Mouse (Mus musculus) liver, postnatal 0 days (tissue): ENCODE measurements at regions not wholly inside any gene's neighbourhood (a gene's known extent, or its start where the extent isn't known, plus 50 kb on each side); places are given as distances from the start of the nearest gene placed in this dataset.

Experiments used
- ATAC-seq: fragments of 200-750 bp; cut with Nextera tagmentation; 2 replicates; pipeline ENCODE4 v1.8.0; 2017; ENCODE audit warnings: mild to moderate bottlenecking, moderate library complexity
- DNase-seq: peaks from one replicate; pipeline ENCODE4 v3.0.0-alpha.2; 2016
- H3K27ac ChIP-seq: fragments of 300-500 bp; sonication (generic); 2 replicates; pipeline ENCODE4 v1.5.1; 2014; ENCODE audit warnings: antibody characterized with exemption, moderate library complexity, mild to moderate bottlenecking, low read depth
- H3K27me3 ChIP-seq: fragments of 300-500 bp; sonication (generic); 2 replicates; pipeline ENCODE4 v1.6.1; 2014; ENCODE audit warnings: low read length, control low read depth, mixed read lengths; ENCODE audit not compliant: insufficient read depth
- H3K36me3 ChIP-seq: fragments of 300-500 bp; sonication (generic); replicated peaks from 2 replicates; pipeline ENCODE4 v1.6.1; 2014; ENCODE audit warnings: mild to moderate bottlenecking, control low read depth, low read length, moderate library complexity, mixed read lengths; ENCODE audit not compliant: insufficient read depth
- H3K4me1 ChIP-seq: fragments of 300-500 bp; sonication (generic); 2 replicates; pipeline ENCODE4 v1.6.1; 2014; ENCODE audit warnings: antibody characterized with exemption, mild to moderate bottlenecking, control low read depth; ENCODE audit not compliant: insufficient read depth
- H3K4me2 ChIP-seq: fragments of 300-500 bp; sonication (generic); 2 replicates; pipeline ENCODE4 v1.6.1; 2014; ENCODE audit warnings: low read depth, mild to moderate bottlenecking, low read length, moderate library complexity, mixed read lengths
- H3K4me3 ChIP-seq: fragments of 300-500 bp; sonication (generic); 2 replicates; pipeline ENCODE4 v1.5.1; 2014; ENCODE audit warnings: low read depth, low read length
- H3K9ac ChIP-seq: fragments of 300-500 bp; sonication (generic); replicated peaks from 2 replicates; pipeline ENCODE4 v1.6.1; 2014; ENCODE audit warnings: mild to moderate bottlenecking, moderate library complexity
- H3K9me3 ChIP-seq: fragments of 300-500 bp; sonication (generic); 2 replicates; pipeline ENCODE4 v1.6.1; 2016; ENCODE audit warnings: mild to moderate bottlenecking, control low read depth, low read length, mixed read lengths
- CTCF ChIP-seq: sonication (generic); IDR thresholded peaks from 2 replicates; pipeline ENCODE4 v1.5.1; 2016; ENCODE audit warnings: antibody characterized with exemption, low read depth
- EP300 ChIP-seq: IDR thresholded peaks from 2 replicates; pipeline ENCODE4 v1.6.1; 2016; ENCODE audit warnings: antibody characterized with exemption, low read depth, mild to moderate bottlenecking
- WGBS: fragments of 180-500 bp; shearing (Covaris S2); extraction: QIAGEN DNeasy Blood & Tissue Kit; methylation state at CpG from one replicate; pipeline ENCODE4 v1.1.7; 2014; ENCODE audit not compliant: insufficient replicate concordance; 5-methylcytosine and 5-hydroxymethylcytosine counted together

- DNase-seq, result no peak
These were observed 282.1 kb upstream of the Id2 start for GRCm38 (mm10) chr12:25379016-25379415.

DNA sequence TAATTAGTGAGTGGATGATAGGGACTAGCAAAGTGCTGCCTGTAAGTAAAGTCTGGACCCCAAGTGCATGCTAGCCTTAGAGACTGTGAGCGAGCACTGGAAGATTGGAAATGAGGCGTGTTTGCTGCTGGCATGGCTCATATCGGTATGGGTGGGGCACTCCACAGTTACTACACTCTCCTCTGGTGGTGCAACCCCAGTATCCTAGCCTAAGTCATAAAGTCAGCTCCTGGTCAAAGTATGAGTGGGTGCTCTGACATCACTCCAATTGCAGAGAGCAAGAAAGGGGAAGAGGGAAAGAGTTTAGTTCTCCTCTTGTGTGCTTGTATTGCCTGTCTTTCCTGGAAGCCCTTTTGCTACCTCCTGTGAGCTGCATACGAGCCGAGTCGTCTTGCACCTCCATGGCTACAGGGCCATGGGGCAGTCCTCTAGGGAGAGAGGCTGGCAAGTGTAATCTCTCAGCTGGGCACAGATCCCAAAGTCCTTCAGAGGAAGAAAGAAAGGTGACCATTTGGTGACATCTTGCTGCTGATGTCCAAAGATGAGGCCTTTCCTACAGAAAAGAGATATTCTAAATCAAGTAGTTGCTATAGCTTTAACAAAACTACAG, 281.2 kb upstream of the Id2 start:
- H3K27me3 ChIP-seq, result no peaks in the 10 kb centered on the region
- no peak overlapping the region for H3K4me2 ChIP-seq
- H3K36me3 ChIP-seq, result no peaks in the 10 kb centered on the region
- H3K9me3 ChIP-seq, result no peaks in the 10 kb centered on the region
- whole genome bisulfite sequencing, result 55% methylated on average over 6 of the region's 6 CpGs
- ATAC-seq (peak; percentile 33; the same call in 1 of the 2 replicates), DNase-seq (peak; percentile 23)
- H3K27ac ChIP-seq, result no peak overlapping the region
- TF ChIP-seq CTCF (no peak), EP300 (no peak)
- H3K4me1 ChIP-seq, result no peaks in the 10 kb centered on the region; the same call in 1 of the 2 replicates
- no peak overlapping the region for H3K9ac ChIP-seq
- no peak overlapping the region for H3K4me3 ChIP-seq

More at GRCm38 (mm10) chr12:25379016-25379415, 282.1 kb upstream of the Id2 start:
- no peak for TF ChIP-seq CTCF
- no peak for TF ChIP-seq EP300
- H3K9ac ChIP-seq, result no peak overlapping the region
- H3K36me3 ChIP-seq, result no peaks in the 10 kb centered on the region
- no peak overlapping the region for H3K27ac ChIP-seq
- no peaks in the 10 kb centered on the region for H3K27me3 ChIP-seq
- no peak overlapping the region for H3K4me2 ChIP-seq
- ATAC-seq, result no peak
- WGBS, result 80% methylated on average over 9 of the region's 9 CpGs
- H3K4me3 ChIP-seq, result no peak overlapping the region
- no peaks in the 10 kb centered on the region; the same call in 1 of the 2 replicates for H3K4me1 ChIP-seq
- H3K9me3 ChIP-seq, result no peaks in the 10 kb centered on the region

DNA sequence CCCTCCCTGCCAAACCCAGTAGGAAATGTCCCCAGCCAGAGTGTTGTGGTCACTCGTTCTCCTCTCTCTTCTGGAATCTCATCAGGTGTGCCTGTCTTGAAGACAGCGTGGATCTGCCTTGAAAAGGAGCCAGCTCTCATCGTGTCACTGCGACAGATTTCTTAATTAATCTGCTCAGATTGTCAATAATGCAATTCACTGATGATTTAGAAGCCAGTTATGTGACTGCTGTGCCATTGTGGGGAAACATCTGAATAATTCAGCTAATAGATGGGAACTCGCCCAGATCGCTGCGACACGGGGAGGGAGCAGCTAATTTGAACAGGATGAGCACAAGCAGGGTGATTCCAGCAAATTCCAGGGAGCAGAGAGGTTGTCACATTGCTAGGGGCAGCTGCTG, 279.5 kb upstream of the Id2 start:
- H3K36me3 ChIP-seq, result no peaks in the 10 kb centered on the region
- DNase-seq (no peak), ATAC-seq (no peak)
- no peaks in the 10 kb centered on the region for H3K27me3 ChIP-seq
- no peak overlapping the region for H3K27ac ChIP-seq
- H3K4me3 ChIP-seq, result no peak overlapping the region
- H3K4me2 ChIP-seq, result no peak overlapping the region
- TF ChIP-seq CTCF, result no peak
- no peak for TF ChIP-seq EP300
- no peaks in the 10 kb centered on the region for H3K4me1 ChIP-seq
- no peaks in the 10 kb centered on the region for H3K9me3 ChIP-seq
- WGBS, result 71% methylated on average over 8 of the region's 8 CpGs
- H3K9ac ChIP-seq, result no peak overlapping the region

DNA sequence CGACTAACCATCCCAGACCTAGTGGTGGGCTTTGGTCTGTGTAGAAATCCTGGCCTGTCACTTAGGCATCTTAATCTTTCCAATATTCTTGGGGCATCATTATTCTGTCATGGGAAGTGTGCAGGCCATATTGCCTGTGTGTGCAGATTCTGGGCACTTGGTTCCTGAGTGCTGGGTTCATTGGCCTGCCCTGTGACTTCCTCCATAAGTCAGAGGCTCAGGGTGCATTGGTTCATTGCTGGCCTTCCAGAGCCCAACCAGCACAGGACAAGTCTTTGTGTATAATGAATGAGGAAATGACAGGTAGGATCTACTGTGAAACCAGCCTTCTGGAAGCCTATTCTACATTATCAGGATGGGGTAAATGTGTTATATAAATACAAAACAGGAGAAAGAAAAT, 270.6 kb upstream of the Id2 start:
- H3K36me3 ChIP-seq, result no peaks in the 10 kb centered on the region
- TF ChIP-seq EP300, result no peak
- no peak for TF ChIP-seq CTCF
- no peak overlapping the region for H3K4me3 ChIP-seq
- 70% methylated on average over 1 of the region's 1 CpGs for WGBS
- DNase-seq (no peak), ATAC-seq (no peak)
- H3K4me1 ChIP-seq, result no peaks in the 10 kb centered on the region
- H3K27me3 ChIP-seq, result no peaks in the 10 kb centered on the region
- H3K9me3 ChIP-seq, result no peaks in the 10 kb centered on the region
- H3K9ac ChIP-seq, result no peak overlapping the region
- no peak overlapping the region for H3K27ac ChIP-seq
- H3K4me2 ChIP-seq, result no peak overlapping the region

- Histone ChIP-seq H3K4me3 (no peak overlapping the region), H3K27ac (no peak overlapping the region), H3K4me2 (no peak overlapping the region), H3K9ac (no peak overlapping the region), H3K9me3 (no peaks in the 10 kb centered on the region), H3K27me3 (no peaks in the 10 kb centered on the region), H3K36me3 (no peaks in the 10 kb centered on the region), H3K4me1 (no peaks in the 10 kb centered on the region)
- TF ChIP-seq EP300 (no peak), CTCF (no peak)
- DNase-seq (no peak), ATAC-seq (no peak)
- 62% methylated on average over 3 of the region's 3 CpGs for WGBS
These were observed 268.8 kb upstream of the Id2 start for GRCm38 (mm10) chr12:25365600-25366267.

DNA sequence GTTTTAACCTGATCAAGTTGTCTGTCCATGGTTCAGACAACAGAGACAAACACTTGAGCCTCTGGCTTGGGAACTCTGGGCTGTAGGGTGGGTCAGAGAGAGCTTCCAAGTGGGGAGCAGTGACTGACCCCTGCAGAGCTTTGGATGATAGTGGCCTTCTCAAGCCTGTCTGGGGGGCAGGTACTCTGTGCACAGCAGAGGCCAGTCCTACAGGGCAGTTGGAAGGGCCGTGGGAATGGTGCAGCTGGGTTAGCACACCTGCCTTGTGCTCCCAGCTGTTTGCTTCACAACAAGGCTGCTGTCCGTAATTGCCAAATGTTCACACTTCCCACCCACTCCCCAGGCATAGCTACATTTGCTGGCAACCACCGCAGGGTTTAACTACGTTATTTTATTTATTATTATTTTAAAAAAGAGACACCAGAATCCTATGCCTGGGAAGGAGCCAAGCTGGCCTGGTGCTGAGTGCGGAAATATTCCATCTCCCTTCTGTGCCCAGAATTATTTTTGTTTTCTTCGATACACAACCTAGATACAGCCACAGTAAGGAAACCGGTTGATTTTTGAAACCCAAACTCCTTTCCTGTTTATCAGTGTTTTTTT, 268.1 kb upstream of the Id2 start:
- TF ChIP-seq EP300 (no peak), CTCF (no peak)
- Histone ChIP-seq H3K27me3 (no peaks in the 10 kb centered on the region), H3K4me2 (no peak overlapping the region), H3K27ac (no peak overlapping the region), H3K9me3 (no peaks in the 10 kb centered on the region), H3K4me1 (no peaks in the 10 kb centered on the region), H3K9ac (no peak overlapping the region), H3K36me3 (no peaks in the 10 kb centered on the region), H3K4me3 (no peak overlapping the region)
- DNase-seq, result no peak
- WGBS, result 68% methylated on average over 7 of the region's 7 CpGs
- ATAC-seq, result no peak
